Mouse (Mus musculus): ENCODE results near the gene Chrna1. TPM values are rescaled to one million over a fixed set of nuclear protein-coding genes. Genes with fewer than 3 reads are reported as not detected.

The Chrna1 gene
- polyA plus RNA-seq, 1 experiment from 2014 or later = 0.10 TPM

DNA sequence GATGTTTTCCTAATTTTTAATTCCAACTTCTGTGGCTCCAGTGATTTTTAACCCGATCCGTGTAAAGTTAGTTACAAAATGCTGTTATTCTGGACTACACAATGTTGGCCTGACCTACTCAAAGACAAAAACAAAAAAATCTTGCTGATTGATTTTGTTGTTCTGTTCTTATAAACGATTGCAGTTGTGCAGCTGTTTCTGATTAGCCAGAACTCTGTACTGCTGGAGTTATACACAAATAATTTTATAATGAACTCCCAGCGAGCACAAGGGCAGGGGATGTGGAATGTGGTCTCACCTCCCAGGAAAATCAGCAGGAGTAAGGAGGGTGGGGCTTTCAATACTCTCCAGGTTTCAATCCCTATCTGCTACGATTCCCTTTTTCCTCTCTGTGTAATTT, 61.2 kb downstream of the Chrna1 start:
- ATAC-seq = no peak
- Histone ChIP-seq H3K4me2 (ENCODE audit: low read depth, low read length) (no peak overlapping the region), H3K9me3 (ENCODE audit: control insufficient read depth, low read length) (no peaks in the 10 kb centered on the region), H3K4me3 (ENCODE audit: low read length) (no peak overlapping the region), H3K4me1 (ENCODE audit: control insufficient read depth, insufficient read depth, low read length) (peaks cover 11% of the 10 kb centered on the region), H3K36me3 (ENCODE audit: control insufficient read depth, insufficient read depth, low read length) (0 out of 2 replicates have a peak, but pooled peaks cover 4% of the 10 kb centered on the region), H3K27me3 (replicated peaks; ENCODE audit: control insufficient read depth, insufficient read depth, low read length) (no peaks in the 10 kb centered on the region), H3K9ac (ENCODE audit: low read depth, low read length) (no peak overlapping the region), H3K27ac (ENCODE audit: low read length) (no peak overlapping the region)
- 66% methylated on average over 5 of the region's 5 CpGs for WGBS

DNA sequence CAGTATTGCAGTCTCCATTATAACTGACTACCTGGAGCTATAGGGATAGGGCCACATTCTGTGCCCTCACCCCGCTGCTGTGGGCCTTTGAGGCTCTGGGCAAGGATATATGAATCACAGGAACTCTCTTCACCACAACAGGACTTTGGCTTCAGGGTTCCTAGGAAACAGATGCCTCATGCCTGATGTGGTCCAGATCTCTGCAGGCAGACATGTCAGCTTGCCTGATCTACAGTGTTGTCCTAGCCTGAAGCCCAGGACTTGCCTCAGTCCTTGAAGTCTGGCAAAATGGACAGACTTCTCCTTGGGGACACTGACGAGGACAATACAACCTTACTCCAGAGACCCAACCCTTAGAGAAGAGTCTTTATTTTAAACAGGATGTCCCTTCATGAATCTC, 61.8 kb downstream of the Chrna1 start:
- 94% methylated on average over 2 of the region's 2 CpGs for WGBS
- Histone ChIP-seq H3K27ac (ENCODE audit: low read length) (no peak overlapping the region), H3K36me3 (ENCODE audit: control insufficient read depth, insufficient read depth, low read length) (0 out of 2 replicates have a peak, but pooled peaks cover 4% of the 10 kb centered on the region), H3K27me3 (replicated peaks; ENCODE audit: control insufficient read depth, insufficient read depth, low read length) (no peaks in the 10 kb centered on the region), H3K9me3 (ENCODE audit: control insufficient read depth, low read length) (no peaks in the 10 kb centered on the region), H3K9ac (ENCODE audit: low read depth, low read length) (no peak overlapping the region), H3K4me3 (ENCODE audit: low read length) (no peak overlapping the region), H3K4me2 (ENCODE audit: low read depth, low read length) (no peak overlapping the region), H3K4me1 (ENCODE audit: control insufficient read depth, insufficient read depth, low read length) (peaks cover 13% of the 10 kb centered on the region)
- no peak for ATAC-seq

DNA sequence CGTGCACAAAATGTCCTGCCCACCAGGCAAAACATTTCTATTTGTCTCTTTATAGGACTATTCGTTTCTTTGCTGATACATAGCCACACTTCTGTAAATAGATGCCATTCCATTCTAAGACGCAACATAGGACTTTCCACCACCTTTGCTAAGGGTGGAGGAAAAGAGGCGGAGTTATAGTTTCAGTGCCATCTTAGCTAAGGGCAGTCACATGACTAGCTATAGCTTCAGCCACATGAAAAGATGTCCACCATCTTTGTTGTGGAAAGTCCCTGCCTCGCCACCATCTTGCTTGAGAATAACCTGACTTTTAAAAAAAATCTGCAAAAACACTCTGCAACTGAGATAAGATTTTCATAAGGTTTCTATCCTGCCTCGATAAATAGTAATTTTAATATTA, 66.0 kb downstream of the Chrna1 start:
- peaks cover 18% of the 10 kb centered on the region for H3K4me1 ChIP-seq (ENCODE audit: control insufficient read depth, insufficient read depth, low read length)
- H3K27ac ChIP-seq (ENCODE audit: low read length) = no peak overlapping the region
- no peaks in the 10 kb centered on the region for H3K27me3 ChIP-seq (replicated peaks; ENCODE audit: control insufficient read depth, insufficient read depth, low read length)
- H3K36me3 ChIP-seq (ENCODE audit: control insufficient read depth, insufficient read depth, low read length) = 0 out of 2 replicates have a peak, but pooled peaks cover 4% of the 10 kb centered on the region
- 90% methylated on average over 6 of the region's 6 CpGs for WGBS
- no peak overlapping the region for H3K4me2 ChIP-seq (ENCODE audit: low read depth, low read length)
- H3K9me3 ChIP-seq (ENCODE audit: control insufficient read depth, low read length) = no peaks in the 10 kb centered on the region
- no peak overlapping the region for H3K9ac ChIP-seq (ENCODE audit: low read depth, low read length)
- H3K4me3 ChIP-seq (ENCODE audit: low read length) = no peak overlapping the region
- ATAC-seq = no peak

Other genes with a start within 250 kb of the Chrna1 start
- 15.1 and 17.5 TPM in 2 replicates for gene Gpr155, start 193.8 kb downstream of the Chrna1 start, polyA plus RNA-seq (2015; fragmentation: Nextera tagmentation; extraction: Ambion mirVana)
- gene Wipf1, start 50.6 kb downstream of the Chrna1 start, polyA plus RNA-seq (2015; fragmentation: Nextera tagmentation; extraction: Ambion mirVana) = 9.0 and 10.7 TPM in 2 replicates
- 11.3 and 12.5 TPM in 2 replicates for gene Chn1, start 195.0 kb upstream of the Chrna1 start, polyA plus RNA-seq (2015; fragmentation: Nextera tagmentation; extraction: Ambion mirVana)